Comparison of ENCODE assay signal across 8 mouse cellular contexts in genomic region chr11:60776829-60777740, GRCm38 (mm10). TPM values are rescaled to one million over a fixed set of nuclear protein-coding genes. Genes with fewer than 3 reads are reported as not detected.
DNase-seq lines count a peak whose midpoint lies in the region; ATAC-seq and TF ChIP-seq lines count a peak whose summit lies in the region.

Gene Top3a (minus strand): TSS chr11:60777365.
Gene Smcr8 (plus strand): TSS chr11:60777524.

- peak; percentile 93 for ATAC-seq in activated CD4-positive, CD25-positive, alpha-beta regulatory T cell, adult 4 months

- H3K4me3 ChIP-seq in cortical plate, adult 2 months (ENCODE audit: insufficient read depth, low read length): peak within 1 kb of the TSS; percentile 81
- H3K4me3 ChIP-seq in megakaryocyte, embryonic 14.5 days (replicated peaks): peak within 1 kb of the TSS; percentile 99

- H3K27me3 ChIP-seq in megakaryocyte, embryonic 14.5 days (replicated peaks): no peaks in the 10 kb centered on the region

- TF ChIP-seq CTCF in cortical plate, adult 2 months (IDR thresholded peaks at IDR 0.05; ENCODE audit: extremely low read depth, insufficient read depth, low read length): no peak

- no peak within 1 kb of the TSS; the same call in 1 of the 2 replicates for H3K27ac ChIP-seq in cortical plate, adult 2 months (ENCODE audit: insufficient read depth, low read length)

- DNase-seq in gastrocnemius, adult 8-10 months (ENCODE audit: low spot score in 2 of 2): peak; percentile 68 to 69
- peak; percentile 89 for DNase-seq in hindlimb bud, embryonic 11.5 days (ENCODE audit: extremely low spot score, low read depth, low spot score)
- peak; percentile 81 to 82 for DNase-seq in left cerebral cortex, adult 8-10 months (ENCODE audit: low spot score in 2 of 2)
- peak; percentile 88 to 93 for DNase-seq in right cerebral cortex, postnatal 10 days (ENCODE audit: low spot score in 2 of 2)
- DNase-seq in urinary bladder, postnatal 25 days (ENCODE audit: low spot score): peak; percentile 72

- H3K36me3 ChIP-seq in megakaryocyte, embryonic 14.5 days (replicated peaks; ENCODE audit: low read length): peaks cover 39% of the 10 kb centered on the region

- H3K4me1 ChIP-seq in cortical plate, adult 2 months (ENCODE audit: control insufficient read depth, insufficient read depth, low read length): peaks cover 15% of the 10 kb centered on the region
- peaks cover 72% of the 10 kb centered on the region for H3K4me1 ChIP-seq in megakaryocyte, embryonic 14.5 days

- peak; percentile 90 for TF ChIP-seq POLR2A in cortical plate, adult 2 months (IDR thresholded peaks at IDR 0.05; ENCODE audit: extremely low read depth, insufficient read depth, low read length)

- no peaks in the 10 kb centered on the region for H3K9me3 ChIP-seq in megakaryocyte, embryonic 14.5 days

RNA-seq across cellular contexts. Expression of gene Top3a, which starts in this region (rescaled TPM):
- 10 to 100 TPM in 1 of 2 experiments, 1 to 10 TPM in 1; 9.8 to 10.6 TPM for polyA plus RNA-seq in activated CD4-positive, CD25-positive, alpha-beta regulatory T cell, adult 4 months (2017; shearing (Covaris generic))
- 5.8 TPM in 2 replicates for polyA plus RNA-seq in cortical plate, adult 2 months (2012; rRNA removed)
- 1 to 10 TPM; 3.8 to 4.7 (median 4.2) TPM for total RNA-seq in gastrocnemius, adult 8-10 months (2022)
- total RNA-seq in left cerebral cortex, adult 8-10 months (2022): 1 to 10 TPM; 5.4 to 7.2 (median 6.6) TPM
- 1.9 and 4.7 TPM in 2 replicates for polyA plus RNA-seq in megakaryocyte, embryonic 14.5 days (2012; ENCODE audit: insufficient read depth, low replicate concordance)

RNA-seq across cellular contexts. Expression of gene Smcr8, which starts in this region (rescaled TPM):
- polyA plus RNA-seq in activated CD4-positive, CD25-positive, alpha-beta regulatory T cell, adult 4 months (2017; shearing (Covaris generic)): 1 to 10 TPM; 4.5 to 6.2 TPM
- 12.0 and 12.8 TPM in 2 replicates for polyA plus RNA-seq in cortical plate, adult 2 months (2012; rRNA removed)
- total RNA-seq in gastrocnemius, adult 8-10 months (2022): 10 to 100 TPM; 16.7 to 22.3 (median 19.7) TPM
- 10 to 100 TPM; 31.7 to 35.9 (median 32.7) TPM for total RNA-seq in left cerebral cortex, adult 8-10 months (2022)
- 0.50 TPM in 1 of 2 replicates, not detected in the other for polyA plus RNA-seq in megakaryocyte, embryonic 14.5 days (2012; ENCODE audit: insufficient read depth, low replicate concordance)
